Mouse (Mus musculus) mouse embryonic stem cell (cell line): Measurements from ENCODE around the gene Rnase13.

Experiments
- in situ Hi-C, 2 experiments: fragments of 300-500 bp; cut with MboI; formaldehyde crosslinking; loops; 1 replicate in 1 of 2; 3 replicates in 1 of 2; pipeline ENCODE4 v1.14.3; 2019 to 2020; ENCODE audit warnings: low sequenced_read_pairs in 2 of 2, low pct_unique_long_range_greater_than_20kb in 1 of 2, mixed read lengths in 1 of 2; ENCODE audit not compliant: unreplicated experiment in 1 of 2

Gene Rnase13

GRCm38 (mm10) chr14:51916539-51916938 is 6.0 kb downstream of the Rnase13 start:
- in situ Hi-C loops = loop anchor here (25.0 kb wide), 3 partner anchors 221 to 421 kb away; partner anchors contain the start of genes Mettl3 (in 1 of the 2) and Sall2 (in 1 of the 2)

GRCm38 (mm10) chr14:51915030-51915429 is 7.5 kb downstream of the Rnase13 start:
- in situ Hi-C loops = loop anchor here (25.0 kb wide), 3 partner anchors 222 to 422 kb away; partner anchors contain the start of genes Mettl3 (in 1 of the 2) and Sall2 (in 1 of the 2)

- in situ Hi-C loops = loop anchor here (25.0 kb wide), 3 partner anchors 223 to 423 kb away; partner anchors contain the start of genes Mettl3 (in 1 of the 2) and Sall2 (in 1 of the 2)
Measured at GRCm38 (mm10) chr14:51913960-51914762, 8.4 kb downstream of the Rnase13 start, which contains the start of gene Ndrg2. TSS of gene Ndrg2 (minus strand) at chr14:51914158.

- in situ Hi-C loops = loop anchor here (25.0 kb wide), 3 partner anchors 224 to 424 kb away; partner anchors contain the start of genes Mettl3 (in 1 of the 2) and Sall2 (in 1 of the 2)
Measured at GRCm38 (mm10) chr14:51913062-51913959, 9.3 kb downstream of the Rnase13 start.

GRCm38 (mm10) chr14:51912391-51913061 is 10.0 kb downstream of the Rnase13 start:
- in situ Hi-C loops = loop anchor here (25.0 kb wide), 3 partner anchors 225 to 425 kb away; partner anchors contain the start of genes Mettl3 (in 1 of the 2) and Sall2 (in 1 of the 2)

- in situ Hi-C loops = loop anchor here (25.0 kb wide), 3 partner anchors 226 to 426 kb away; partner anchors contain the start of genes Mettl3 (in 1 of the 2) and Sall2 (in 1 of the 2)
Measured at GRCm38 (mm10) chr14:51911301-51911700, 11.3 kb downstream of the Rnase13 start.

GRCm38 (mm10) chr14:51906102-51906501 is 16.5 kb downstream of the Rnase13 start:
- in situ Hi-C loops = loop anchor here (10.0 to 25.0 kb wide), 5 partner anchors 79 to 431 kb away; partner anchors contain the start of genes Arhgef40 (in 1 of the 2), Mettl3 (in 1 of the 2), Sall2 (in 1 of the 2) and Zfp219 (in 1 of the 2)

- in situ Hi-C loops = loop anchor here (10.0 to 25.0 kb wide), 5 partner anchors 80 to 433 kb away; partner anchors contain the start of genes Arhgef40 (in 1 of the 2), Mettl3 (in 1 of the 2), Sall2 (in 1 of the 2) and Zfp219 (in 1 of the 2)
Measured at GRCm38 (mm10) chr14:51904706-51905105, 17.9 kb downstream of the Rnase13 start.

- in situ Hi-C loops = loop anchor here (10.0 to 25.0 kb wide), 5 partner anchors 81 to 434 kb away; partner anchors contain the start of genes Arhgef40 (in 1 of the 2), Mettl3 (in 1 of the 2), Sall2 (in 1 of the 2) and Zfp219 (in 1 of the 2)
Measured at GRCm38 (mm10) chr14:51903782-51904181, 18.8 kb downstream of the Rnase13 start.

GRCm38 (mm10) chr14:51902806-51903710 is 19.5 kb downstream of the Rnase13 start:
- in situ Hi-C loops = loop anchor here (10.0 to 25.0 kb wide), 5 partner anchors 82 to 434 kb away; partner anchors contain the start of genes Arhgef40 (in 1 of the 2), Mettl3 (in 1 of the 2), Sall2 (in 1 of the 2) and Zfp219 (in 1 of the 2)

GRCm38 (mm10) chr14:51899351-51899750 is 23.2 kb downstream of the Rnase13 start:
- in situ Hi-C loops = no loop called here

GRCm38 (mm10) chr14:51896539-51897170 is 25.9 kb downstream of the Rnase13 start:
- in situ Hi-C loops = no loop called here

- in situ Hi-C loops = no loop called here
Measured at GRCm38 (mm10) chr14:51896019-51896418, 26.6 kb downstream of the Rnase13 start.

GRCm38 (mm10) chr14:51895071-51895470 is 27.5 kb downstream of the Rnase13 start:
- in situ Hi-C loops = no loop called here

GRCm38 (mm10) chr14:51893809-51894208 is 28.8 kb downstream of the Rnase13 start:
- in situ Hi-C loops = no loop called here
